Mouse (Mus musculus) forebrain, embryonic 15.5 days (tissue): ENCODE data around the gene Sumo1. TPM values are rescaled to one million over a fixed set of nuclear protein-coding genes. Genes with fewer than 3 reads are reported as not detected.

ENCODE experiments used
- ATAC-seq: fragments of 200-750 bp; cut with Nextera tagmentation; replicated peaks from 2 replicates; pipeline ENCODE4 v1.8.0; 2017; ENCODE audit warnings: mild to moderate bottlenecking, moderate TSS enrichment, moderate library complexity
- H3K27ac ChIP-seq: fragments of 300-500 bp; sonication (generic); replicated peaks from 2 replicates; pipeline ENCODE4 v1.5.1; 2015; ENCODE audit warnings: mild to moderate bottlenecking, inconsistent platforms
- H3K27me3 ChIP-seq: fragments of 300-500 bp; sonication (generic); 2 replicates; pipeline ENCODE4 v1.6.1; 2015; ENCODE audit warnings: inconsistent platforms
- H3K36me3 ChIP-seq: fragments of 300-500 bp; sonication (generic); 2 replicates; pipeline ENCODE4 v1.6.1; 2015; ENCODE audit warnings: mild to moderate bottlenecking, inconsistent platforms
- H3K4me1 ChIP-seq: fragments of 300-500 bp; sonication (generic); 2 replicates; pipeline ENCODE4 v1.6.1; 2015; ENCODE audit warnings: inconsistent platforms
- H3K4me2 ChIP-seq: fragments of 300-500 bp; sonication (generic); replicated peaks from 2 replicates; pipeline ENCODE4 v1.6.1; 2015; ENCODE audit warnings: mild to moderate bottlenecking, inconsistent platforms
- H3K4me3 ChIP-seq: fragments of 300-500 bp; sonication (generic); 2 replicates; pipeline ENCODE4 v1.5.1; 2015; ENCODE audit warnings: mild to moderate bottlenecking, inconsistent platforms
- H3K9ac ChIP-seq: fragments of 300-500 bp; sonication (generic); replicated peaks from 2 replicates; pipeline ENCODE4 v1.6.1; 2015; ENCODE audit warnings: mild to moderate bottlenecking, inconsistent platforms
- H3K9me3 ChIP-seq: fragments of 300-500 bp; sonication (generic); 2 replicates; pipeline ENCODE4 v1.6.1; 2016; ENCODE audit warnings: inconsistent platforms
- WGBS: fragments of 180-500 bp; shearing (Covaris S2); methylation state at CpG from one replicate; pipeline ENCODE4 v1.1.7; 2015; ENCODE audit warnings: mixed read lengths; 5-methylcytosine and 5-hydroxymethylcytosine counted together
- polyA plus RNA-seq: library from polyadenylated mRNA; unstranded; fragments of >200 nt; fragmentation: Nextera tagmentation; extraction: Ambion mirVana; gene quantifications from 2 replicates; pipeline ENCODE4 v1.2.1, GENCODE M21; 2015

Gene Sumo1
- polyA plus RNA-seq, 1 experiment from 2014 or later: 428 TPM

DNA sequence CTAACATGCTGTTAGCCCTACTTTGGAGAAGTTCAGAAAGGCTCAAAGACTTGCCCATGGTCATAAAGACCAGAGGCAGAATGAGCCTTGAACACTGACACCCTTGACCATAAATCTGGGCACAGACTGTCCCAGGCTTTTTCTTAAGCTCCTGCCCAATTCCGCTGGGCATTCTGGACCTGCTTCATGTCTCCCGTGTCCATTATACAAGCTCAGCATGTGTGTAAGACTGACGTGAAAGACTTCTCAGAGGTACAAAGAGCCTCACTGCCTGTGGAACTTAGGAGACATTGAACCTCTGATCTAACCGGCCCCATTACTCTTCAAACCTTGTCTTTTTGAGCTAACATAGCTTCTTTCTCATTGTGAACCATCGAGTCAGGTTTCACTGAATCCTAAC is 132.3 kb downstream of the Sumo1 start:
- H3K4me1 ChIP-seq: peaks cover 21% of the 10 kb centered on the region
- no peak overlapping the region for H3K27ac ChIP-seq
- H3K36me3 ChIP-seq: no peaks in the 10 kb centered on the region
- no peaks in the 10 kb centered on the region for H3K27me3 ChIP-seq
- H3K4me2 ChIP-seq: no peak overlapping the region
- no peaks in the 10 kb centered on the region for H3K9me3 ChIP-seq
- WGBS: 81% methylated on average over 5 of the region's 5 CpGs
- no peak overlapping the region for H3K4me3 ChIP-seq
- no peak overlapping the region for H3K9ac ChIP-seq
- no peak for ATAC-seq

Other genes starting within 250 kb of the Sumo1 start
- 3.5 and 4.2 TPM in 2 replicates for gene Fzd7, start 188.4 kb downstream of the Sumo1 start, polyA plus RNA-seq
- 4.0 and 9.2 TPM in 2 replicates for gene Gm973, start 154.6 kb downstream of the Sumo1 start, polyA plus RNA-seq
- gene Nop58, start 14.1 kb upstream of the Sumo1 start, polyA plus RNA-seq: 166 and 169 TPM in 2 replicates
- gene Bmpr2, start 92.6 kb upstream of the Sumo1 start, polyA plus RNA-seq: 13.1 and 13.4 TPM in 2 replicates
- gene Fam117b, start 242.2 kb upstream of the Sumo1 start, polyA plus RNA-seq: 28.9 and 30.1 TPM in 2 replicates